ENCODE assay signal across 27 mouse cellular contexts in the genomic region with DNA sequence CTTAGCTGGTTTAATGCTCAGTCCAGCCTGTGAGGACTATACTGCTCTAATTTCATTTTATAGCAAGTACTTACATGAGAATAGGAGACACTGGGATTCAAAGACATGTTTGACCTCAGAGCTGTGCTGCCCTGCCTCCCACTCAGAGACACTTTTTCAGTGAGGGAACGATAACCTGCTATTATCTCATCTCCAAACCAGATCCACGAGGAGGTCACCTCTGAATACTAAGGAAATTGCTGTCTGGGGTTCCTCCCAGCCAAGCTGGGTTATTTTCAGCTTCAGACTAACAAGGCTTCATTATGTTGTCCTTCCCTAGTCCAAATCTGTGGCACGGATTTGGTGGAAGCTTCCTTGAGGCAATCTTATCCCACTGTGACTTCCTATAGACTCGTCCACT. TPM values are rescaled to one million over a fixed set of nuclear protein-coding genes. Genes with fewer than 3 reads are reported as not detected.
"Had no signal": no experiment of that assay in that cellular context is flagged by ENCODE, and none has a peak within 500 bp of the region (broad histone marks: within the 10 kb centered on the region; RNA-seq: fewer than 3 reads in every experiment).

No protein-coding gene starts in this region.

- H3K27ac ChIP-seq: lung, embryonic 15.5 days; macrophage; midbrain, embryonic 13.5 days; midbrain, embryonic 15.5 days; neural tube, embryonic 12.5 days had no signal

- H3K27me3 ChIP-seq: lung, embryonic 15.5 days; megakaryocyte, embryonic 14.5 days; midbrain, embryonic 13.5 days; midbrain, embryonic 15.5 days; neural tube, embryonic 12.5 days had no signal

- H3K4me2 ChIP-seq: lung, embryonic 15.5 days; midbrain, embryonic 11.5 days; midbrain, embryonic 13.5 days; midbrain, embryonic 15.5 days; neural tube, embryonic 12.5 days had no signal

- DNase-seq: lung, adult 2 months; lung, postnatal 14 days; lung, postnatal 36 days; right cerebral cortex, adult 18-20 months; right cerebral cortex, postnatal 25 days; right cerebral cortex, postnatal 4 days; spleen, adult 18-20 months; thymus, adult 18-20 months; thymus, postnatal 14 days; thymus, postnatal 36 days had no signal

- H3K4me3 ChIP-seq: lung, embryonic 15.5 days; megakaryocyte, embryonic 14.5 days; midbrain, embryonic 13.5 days; midbrain, embryonic 15.5 days; neural tube, embryonic 12.5 days had no signal

- ATAC-seq: lung, postnatal 0 days; midbrain, embryonic 13.5 days; midbrain, embryonic 15.5 days had no signal

- H3K36me3 ChIP-seq: lung, embryonic 15.5 days; midbrain, embryonic 13.5 days; midbrain, embryonic 15.5 days; neural tube, embryonic 12.5 days had no signal

- H3K4me1 ChIP-seq: lung, embryonic 15.5 days; megakaryocyte, embryonic 14.5 days; midbrain, embryonic 15.5 days; neural tube, embryonic 12.5 days had no signal

- H3K9ac ChIP-seq: lung, embryonic 15.5 days; midbrain, embryonic 13.5 days; midbrain, embryonic 15.5 days; neural tube, embryonic 12.5 days had no signal

- H3K9me3 ChIP-seq: lung, embryonic 15.5 days; midbrain, embryonic 15.5 days; neural tube, embryonic 12.5 days had no signal

RNA-seq across cellular contexts. Expression of gene Gm17662, which starts 37.2 kb away (rescaled TPM):
- total RNA-seq: megakaryocyte progenitor cell, adult 5-6 weeks; midbrain, postnatal 0 days; monocyte, adult 5-6 weeks; neutrophil, adult 5-6 weeks had no signal
- polyA plus RNA-seq: lung, adult 2 months; lung, embryonic 15.5 days; lung, postnatal 0 days; macrophage; midbrain, embryonic 11.5 days; midbrain, embryonic 13.5 days; midbrain, embryonic 15.5 days; midbrain, postnatal 0 days; neural tube, embryonic 12.5 days; neural tube, embryonic 14.5 days; small intestine, adult 2 months; stomach, embryonic 14.5 days; stomach, embryonic 16.5 days; thymus, postnatal 0 days had no signal

RNA-seq across cellular contexts. Expression of gene C8b, which starts 53.8 kb away (rescaled TPM):
- total RNA-seq: megakaryocyte progenitor cell, adult 5-6 weeks; midbrain, postnatal 0 days; monocyte, adult 5-6 weeks; neutrophil, adult 5-6 weeks had no signal
- polyA plus RNA-seq: lung, adult 2 months; lung, postnatal 0 days; macrophage; midbrain, embryonic 11.5 days; midbrain, embryonic 13.5 days; midbrain, embryonic 15.5 days; neural tube, embryonic 12.5 days; small intestine, adult 2 months; stomach, embryonic 14.5 days had no signal

RNA-seq across cellular contexts. Expression of gene C8a, which starts 56.3 kb away (rescaled TPM):
- total RNA-seq: megakaryocyte progenitor cell, adult 5-6 weeks; midbrain, postnatal 0 days; monocyte, adult 5-6 weeks; neutrophil, adult 5-6 weeks had no signal
- polyA plus RNA-seq: lung, adult 2 months; lung, embryonic 15.5 days; lung, postnatal 0 days; macrophage; midbrain, embryonic 11.5 days; midbrain, embryonic 13.5 days; midbrain, embryonic 15.5 days; neural tube, embryonic 12.5 days; neural tube, embryonic 14.5 days; stomach, embryonic 14.5 days; thymus, postnatal 0 days had no signal
